Comparison of ENCODE assay signal across 7 mouse cellular contexts in the genomic region with DNA sequence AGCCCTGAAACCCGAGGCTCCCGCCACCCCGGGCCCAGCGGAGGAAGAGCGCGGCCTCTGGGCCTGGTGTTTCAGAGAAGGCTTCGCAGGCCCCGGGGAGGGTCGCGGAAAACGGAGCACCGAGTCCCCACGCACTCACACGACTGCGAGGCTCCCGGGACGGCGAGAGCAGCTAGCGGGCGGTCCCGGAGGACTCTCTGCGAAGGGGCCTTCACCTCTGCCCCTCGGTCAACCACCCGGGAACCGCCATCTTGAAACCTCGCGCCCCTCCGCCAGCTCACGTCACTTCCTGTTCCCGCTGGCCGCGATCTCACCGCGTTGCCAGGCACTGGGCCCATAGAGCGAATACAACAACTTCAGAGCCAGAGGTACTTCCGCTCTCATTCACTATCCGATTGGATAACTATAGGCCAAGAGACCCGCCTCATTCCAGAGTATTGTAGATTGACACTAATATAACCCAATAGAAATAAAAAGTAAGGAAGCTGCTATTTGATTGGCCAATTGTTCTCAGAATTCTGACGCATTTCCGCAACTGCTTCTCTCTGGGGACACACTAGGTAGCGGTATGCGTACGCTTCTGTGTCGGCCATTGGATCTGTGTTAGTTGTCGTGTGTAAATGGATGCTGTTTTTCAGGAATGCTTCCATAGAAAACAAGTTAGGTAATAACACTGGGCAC. TPM values are rescaled to one million over a fixed set of nuclear protein-coding genes. Genes with fewer than 3 reads are reported as not detected.
A peak's percentile ranks its signal among the peaks of the same experiment; 100 is the strongest.
DNase-seq lines count a peak whose midpoint lies in the region; ATAC-seq and TF ChIP-seq lines count a peak whose summit lies in the region.

TSS of gene Wbp11 (minus strand) at position 353 of the 681 bp plus-strand sequence.

- peak within 1 kb of the TSS; percentile 73 for H3K4me2 ChIP-seq in intestine, postnatal 0 days (replicated peaks; ENCODE audit: low read depth)
- H3K4me2 ChIP-seq in midbrain, embryonic 12.5 days (replicated peaks), result peak within 1 kb of the TSS; percentile 75

- H3K4me3 ChIP-seq in embryonic facial prominence, embryonic 10.5 days, result peak within 1 kb of the TSS; percentile 99
- peak within 1 kb of the TSS; percentile 93 for H3K4me3 ChIP-seq in intestine, postnatal 0 days (ENCODE audit: low read depth, low read length)
- peak within 1 kb of the TSS; percentile 92 for H3K4me3 ChIP-seq in midbrain, embryonic 12.5 days
- H3K4me3 ChIP-seq in small intestine, adult 2 months (ENCODE audit: low read depth, low read length), result peak within 1 kb of the TSS; percentile 96

- peak; percentile 23; the same call in 1 of the 2 replicates for TF ChIP-seq POLR2A in small intestine, adult 2 months (IDR thresholded peaks at IDR 0.05; ENCODE audit: low read depth, low read length)

- H3K27me3 ChIP-seq in embryonic facial prominence, embryonic 10.5 days (replicated peaks; ENCODE audit: low read depth, poor library complexity, severe bottlenecking), result no peaks in the 10 kb centered on the region
- no peaks in the 10 kb centered on the region for H3K27me3 ChIP-seq in intestine, postnatal 0 days (replicated peaks; ENCODE audit: control insufficient read depth, insufficient read depth, low read length)
- 0 out of 2 replicates have a peak, but pooled peaks cover 9% of the 10 kb centered on the region for H3K27me3 ChIP-seq in midbrain, embryonic 12.5 days
- no peaks in the 10 kb centered on the region for H3K27me3 ChIP-seq in small intestine, adult 2 months (ENCODE audit: control insufficient read depth, insufficient read depth, low read length)

- H3K4me1 ChIP-seq in embryonic facial prominence, embryonic 10.5 days, result peaks cover 14% of the 10 kb centered on the region; the same call in 1 of the 2 replicates
- H3K4me1 ChIP-seq in intestine, postnatal 0 days (replicated peaks; ENCODE audit: control insufficient read depth, insufficient read depth, low read length), result peaks cover 4% of the 10 kb centered on the region; the same call in 1 of the 2 replicates
- peaks cover 8% of the 10 kb centered on the region for H3K4me1 ChIP-seq in midbrain, embryonic 12.5 days
- peaks cover 3% of the 10 kb centered on the region for H3K4me1 ChIP-seq in small intestine, adult 2 months (ENCODE audit: control insufficient read depth, insufficient read depth, insufficient read length, low read length)

- peaks cover 26% of the 10 kb centered on the region for H3K36me3 ChIP-seq in embryonic facial prominence, embryonic 10.5 days (replicated peaks)
- peaks cover 18% of the 10 kb centered on the region for H3K36me3 ChIP-seq in intestine, postnatal 0 days (ENCODE audit: control insufficient read depth, insufficient read depth)
- H3K36me3 ChIP-seq in midbrain, embryonic 12.5 days, result peaks cover 20% of the 10 kb centered on the region
- H3K36me3 ChIP-seq in small intestine, adult 2 months (ENCODE audit: control insufficient read depth, insufficient read depth, low read length), result peaks cover 16% of the 10 kb centered on the region

- intact Hi-C loops in left cerebral cortex, postnatal 4 days (cut with DNase I), result no loop called here

- TF ChIP-seq CTCF in intestine, postnatal 0 days (IDR thresholded peaks at IDR 0.05; ENCODE audit: low read depth), result peak; percentile 62
- no peak for TF ChIP-seq CTCF in small intestine, adult 2 months (IDR thresholded peaks at IDR 0.05; ENCODE audit: extremely low read depth, insufficient read length, insufficient replicate concordance, low read depth, low read length)

- H3K27ac ChIP-seq in embryonic facial prominence, embryonic 10.5 days (replicated peaks), result peak within 1 kb of the TSS; percentile 98
- peak within 1 kb of the TSS; percentile 87 for H3K27ac ChIP-seq in intestine, postnatal 0 days (ENCODE audit: low read depth, low read length)
- peak within 1 kb of the TSS; percentile 70 for H3K27ac ChIP-seq in midbrain, embryonic 12.5 days (replicated peaks)
- peak within 1 kb of the TSS; percentile 66 for H3K27ac ChIP-seq in small intestine, adult 2 months (ENCODE audit: insufficient read depth, low read depth, low read length)

- under 1% methylated on average over 45 of the region's 45 CpGs for WGBS in embryonic facial prominence, embryonic 10.5 days
- whole genome bisulfite sequencing in intestine, postnatal 0 days, result under 1% methylated on average over 42 of the region's 45 CpGs
- under 1% methylated on average over 45 of the region's 45 CpGs for WGBS in midbrain, embryonic 12.5 days
- WGBS in small intestine, adult 2 months, result under 1% methylated on average over 45 of the region's 45 CpGs

- no peaks in the 10 kb centered on the region for H3K9me3 ChIP-seq in embryonic facial prominence, embryonic 10.5 days
- H3K9me3 ChIP-seq in intestine, postnatal 0 days (ENCODE audit: control insufficient read depth), result no peaks in the 10 kb centered on the region
- no peaks in the 10 kb centered on the region for H3K9me3 ChIP-seq in midbrain, embryonic 12.5 days

- peak; percentile 100 for ATAC-seq in intestine, postnatal 0 days
- ATAC-seq in midbrain, embryonic 12.5 days (ENCODE audit: low FRiP score, low read depth), result peak; percentile 100

- DNase-seq in adrenal gland, postnatal 10 days, result peak; percentile 96
- DNase-seq in embryonic facial prominence, embryonic 10.5 days (ENCODE audit: low spot score), result peak; percentile 97
- peak; percentile 94 for DNase-seq in gonadal fat pad, adult 2 months (ENCODE audit: low read depth)
- peak; percentile 97 for DNase-seq in left cerebral cortex, postnatal 4 days

- peak within 1 kb of the TSS; percentile 97 for H3K9ac ChIP-seq in intestine, postnatal 0 days (ENCODE audit: low read depth, low read length)
- peak within 1 kb of the TSS; percentile 98 for H3K9ac ChIP-seq in midbrain, embryonic 12.5 days (replicated peaks)

RNA-seq across cellular contexts. Expression of gene Wbp11, which starts in this region (rescaled TPM):
- total RNA-seq in adrenal gland, postnatal 10 days (2021), result 10 to 100 TPM; 82.5 to 86.5 TPM
- 163 and 165 TPM in 2 replicates for polyA plus RNA-seq in embryonic facial prominence, embryonic 10.5 days (2016; fragmentation: Nextera tagmentation; extraction: Ambion mirVana)
- polyA plus RNA-seq in gonadal fat pad, adult 2 months (2012; rRNA removed), result 25.2 and 34.8 TPM in 2 replicates
- 41.4 and 45.2 TPM in 2 replicates for polyA plus RNA-seq in intestine, postnatal 0 days (2015; fragmentation: Nextera tagmentation; extraction: Ambion mirVana)
- 100 to 1,000 TPM in 1 of 2 experiments, 10 to 100 TPM in 1; 97.6 to 104 TPM for total RNA-seq in left cerebral cortex, postnatal 4 days (2021)
- 126 and 132 TPM in 2 replicates for polyA plus RNA-seq in midbrain, embryonic 12.5 days (2016; fragmentation: Nextera tagmentation; extraction: Ambion mirVana)
- polyA plus RNA-seq in small intestine, adult 2 months (2012; rRNA removed), result 16.0 and 32.0 TPM in 2 replicates

Comparison
In these comparisons a context has a peak if more than half of its experiments do, and no peak if none do; other contexts are left out.
1. Peak in every context shown above with its lines: DNase-seq, ATAC-seq, H3K4me3 ChIP-seq and H3K27ac ChIP-seq.